Mouse (Mus musculus): ENCODE measurements at regions not wholly inside any gene's neighbourhood (a gene's known extent, or its start where the extent isn't known, plus 50 kb on each side); places are given as distances from the start of the nearest gene placed in this dataset.

DNA sequence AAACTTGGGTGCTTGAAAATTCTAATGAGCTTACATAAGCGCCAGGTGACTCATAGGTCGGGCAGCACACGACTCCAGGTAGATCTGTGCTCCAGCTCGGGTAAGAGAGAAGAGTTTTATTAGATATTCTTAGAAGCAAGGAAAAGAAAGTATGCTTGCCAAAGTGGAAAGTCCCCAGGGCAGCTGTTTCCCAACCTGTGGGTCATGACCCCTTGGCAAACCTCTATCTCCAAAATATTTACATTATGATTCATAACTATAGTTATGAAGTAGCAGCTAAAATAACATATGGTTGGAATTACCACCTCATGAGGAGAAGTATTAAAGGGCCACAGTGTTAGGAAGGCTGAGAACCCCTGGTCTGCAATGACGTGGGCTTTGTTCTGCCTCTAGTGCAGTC is 206.4 kb downstream of the Rpap3 start:
- Histone ChIP-seq H3K27ac (no peak overlapping the region), H3K4me1 (no peaks in the 10 kb centered on the region), H3K36me3 (no peaks in the 10 kb centered on the region), H3K27me3 (no peaks in the 10 kb centered on the region), H3K4me3 (no peak overlapping the region), H3K9me3 (no peaks in the 10 kb centered on the region), H3K9ac (no peak overlapping the region), H3K4me2 (no peak overlapping the region)
- WGBS: 72% methylated on average over 5 of the region's 5 CpGs
- ATAC-seq (ENCODE audit: insufficient number of reproducible peaks, insufficient read depth, low FRiP score, low TSS enrichment, low read depth): no peak

DNA sequence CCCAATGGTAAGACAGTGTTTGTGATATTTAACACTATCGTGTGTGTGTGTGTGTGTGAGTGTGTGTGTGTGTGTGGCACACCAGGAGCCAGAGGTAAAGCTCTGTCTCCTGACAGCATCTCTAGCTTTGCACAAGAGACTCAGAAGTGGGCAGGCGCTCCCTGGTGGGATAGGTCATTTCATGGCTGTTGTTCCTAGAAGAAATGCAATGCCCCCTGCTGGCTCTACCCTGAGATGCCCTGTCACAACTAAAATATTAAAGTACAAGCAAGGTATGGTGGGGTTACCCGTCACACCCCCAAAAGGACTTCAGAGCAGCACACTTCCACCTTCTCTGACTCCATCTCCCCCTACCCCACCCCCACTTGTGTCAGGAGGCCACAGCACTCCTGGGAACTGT is 207.2 kb downstream of the Rpap3 start:
- no peak overlapping the region for H3K4me3 ChIP-seq
- no peak for ATAC-seq (ENCODE audit: insufficient number of reproducible peaks, insufficient read depth, low FRiP score, low TSS enrichment, low read depth)
- no peaks in the 10 kb centered on the region for H3K4me1 ChIP-seq
- H3K27ac ChIP-seq: no peak overlapping the region
- H3K4me2 ChIP-seq: no peak overlapping the region
- no peaks in the 10 kb centered on the region for H3K27me3 ChIP-seq
- 82% methylated on average over 3 of the region's 3 CpGs for WGBS
- H3K9ac ChIP-seq: no peak overlapping the region
- no peaks in the 10 kb centered on the region for H3K9me3 ChIP-seq
- no peaks in the 10 kb centered on the region for H3K36me3 ChIP-seq

DNA sequence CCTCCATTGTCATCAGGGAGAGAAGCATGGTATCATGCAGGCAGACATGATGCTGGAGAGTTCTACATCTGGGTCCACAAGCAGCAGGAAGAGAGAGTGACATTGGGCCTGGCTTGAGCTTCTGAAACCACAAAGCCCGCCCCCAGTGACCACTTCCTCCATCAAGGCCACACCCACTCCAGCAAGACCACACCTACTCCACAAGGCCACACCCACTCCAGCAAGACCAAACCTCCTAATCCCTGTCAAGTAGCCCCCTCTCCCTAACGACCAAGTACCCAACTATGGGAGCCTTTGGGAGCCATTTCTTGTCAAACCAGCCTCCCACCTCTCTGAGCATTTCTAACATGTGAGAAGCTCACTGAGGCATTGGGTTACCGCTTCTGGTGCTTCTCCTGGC is 209.6 kb downstream of the Rpap3 start:
- Histone ChIP-seq H3K4me3 (no peak overlapping the region), H3K9ac (no peak overlapping the region), H3K4me2 (no peak overlapping the region), H3K27ac (no peak overlapping the region), H3K4me1 (no peaks in the 10 kb centered on the region), H3K9me3 (no peaks in the 10 kb centered on the region), H3K36me3 (no peaks in the 10 kb centered on the region), H3K27me3 (no peaks in the 10 kb centered on the region)
- 85% methylated on average over 3 of the region's 3 CpGs for WGBS
- no peak for ATAC-seq (ENCODE audit: insufficient number of reproducible peaks, insufficient read depth, low FRiP score, low TSS enrichment, low read depth)

DNA sequence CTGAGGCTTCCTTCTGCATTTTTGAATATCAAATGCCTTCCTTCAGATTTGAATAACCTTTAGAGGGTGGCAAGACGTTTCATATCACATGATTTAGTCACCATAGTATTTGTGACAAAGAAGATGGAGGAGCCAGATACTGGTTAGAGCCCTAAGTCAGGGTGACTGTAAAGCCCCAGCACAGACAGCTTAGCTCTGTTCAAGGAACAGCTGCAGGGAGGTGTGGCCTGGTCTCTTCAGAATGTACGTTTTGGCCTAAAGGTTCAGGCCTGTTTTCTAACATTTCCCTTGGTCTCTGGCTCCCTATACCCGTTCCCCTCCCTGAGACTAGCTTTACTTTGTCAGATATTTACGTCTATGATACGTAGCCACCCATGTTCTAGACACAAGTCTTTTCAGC is 212.3 kb downstream of the Rpap3 start:
- Histone ChIP-seq H3K9ac (no peak overlapping the region), H3K9me3 (no peaks in the 10 kb centered on the region), H3K4me1 (no peaks in the 10 kb centered on the region), H3K4me2 (no peak overlapping the region), H3K27ac (no peak overlapping the region), H3K36me3 (no peaks in the 10 kb centered on the region), H3K27me3 (no peaks in the 10 kb centered on the region), H3K4me3 (no peak overlapping the region)
- WGBS: 74% methylated on average over 5 of the region's 5 CpGs
- ATAC-seq (ENCODE audit: insufficient number of reproducible peaks, insufficient read depth, low FRiP score, low TSS enrichment, low read depth): no peak

DNA sequence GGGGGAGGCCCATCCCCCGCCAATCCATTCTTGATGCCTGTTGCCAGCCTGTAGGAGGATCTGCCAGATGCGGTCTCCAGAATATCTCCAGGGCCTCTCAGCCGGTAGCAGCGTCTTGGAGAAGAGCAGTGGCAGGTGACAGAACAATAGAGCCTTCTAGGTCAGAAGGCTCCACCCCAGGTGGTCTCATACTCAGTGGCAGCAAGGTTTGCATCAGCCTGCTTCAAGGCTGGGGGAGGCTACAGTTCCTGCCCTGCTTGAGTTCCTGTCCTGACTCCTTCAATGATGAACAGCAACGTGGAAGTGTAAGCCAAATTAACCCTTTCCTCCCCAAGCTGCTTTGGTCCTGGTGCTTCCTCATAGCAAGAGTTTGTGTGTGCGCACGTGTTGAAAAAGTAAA is 213.8 kb downstream of the Rpap3 start:
- no peak overlapping the region for H3K9ac ChIP-seq
- H3K4me3 ChIP-seq: no peak overlapping the region
- H3K27ac ChIP-seq: no peak overlapping the region
- H3K9me3 ChIP-seq: no peaks in the 10 kb centered on the region
- no peaks in the 10 kb centered on the region for H3K4me1 ChIP-seq
- ATAC-seq (ENCODE audit: insufficient number of reproducible peaks, insufficient read depth, low FRiP score, low TSS enrichment, low read depth): no peak
- H3K27me3 ChIP-seq: no peaks in the 10 kb centered on the region
- 71% methylated on average over 7 of the region's 7 CpGs for WGBS
- no peak overlapping the region for H3K4me2 ChIP-seq
- no peaks in the 10 kb centered on the region for H3K36me3 ChIP-seq

DNA sequence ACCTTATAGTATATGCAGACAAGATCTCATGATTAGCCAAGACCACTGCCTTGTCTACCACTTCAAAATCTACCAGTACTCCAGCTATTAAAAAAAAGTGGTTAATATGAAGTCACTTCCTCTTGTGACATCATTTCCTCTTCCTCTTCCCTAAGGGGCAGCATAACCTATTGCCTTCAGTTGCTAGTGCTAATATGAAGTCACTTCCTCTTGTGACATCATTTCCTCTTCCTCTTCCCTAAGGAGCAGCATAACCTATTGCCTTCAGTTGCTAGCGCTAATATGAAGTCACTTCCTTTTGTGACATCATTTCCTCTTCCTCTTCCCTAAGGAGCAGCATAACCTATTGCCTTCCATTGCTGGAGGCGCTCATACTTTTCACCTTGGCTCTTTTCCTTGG is 218.2 kb downstream of the Rpap3 start:
- no peaks in the 10 kb centered on the region for H3K36me3 ChIP-seq
- H3K9ac ChIP-seq: no peak overlapping the region
- H3K4me1 ChIP-seq: no peaks in the 10 kb centered on the region
- WGBS: 95% methylated on average over 2 of the region's 2 CpGs
- no peak overlapping the region for H3K4me2 ChIP-seq
- no peaks in the 10 kb centered on the region for H3K9me3 ChIP-seq
- H3K4me3 ChIP-seq: no peak overlapping the region
- no peak overlapping the region for H3K27ac ChIP-seq
- ATAC-seq (ENCODE audit: insufficient number of reproducible peaks, insufficient read depth, low FRiP score, low TSS enrichment, low read depth): no peak
- no peaks in the 10 kb centered on the region for H3K27me3 ChIP-seq

DNA sequence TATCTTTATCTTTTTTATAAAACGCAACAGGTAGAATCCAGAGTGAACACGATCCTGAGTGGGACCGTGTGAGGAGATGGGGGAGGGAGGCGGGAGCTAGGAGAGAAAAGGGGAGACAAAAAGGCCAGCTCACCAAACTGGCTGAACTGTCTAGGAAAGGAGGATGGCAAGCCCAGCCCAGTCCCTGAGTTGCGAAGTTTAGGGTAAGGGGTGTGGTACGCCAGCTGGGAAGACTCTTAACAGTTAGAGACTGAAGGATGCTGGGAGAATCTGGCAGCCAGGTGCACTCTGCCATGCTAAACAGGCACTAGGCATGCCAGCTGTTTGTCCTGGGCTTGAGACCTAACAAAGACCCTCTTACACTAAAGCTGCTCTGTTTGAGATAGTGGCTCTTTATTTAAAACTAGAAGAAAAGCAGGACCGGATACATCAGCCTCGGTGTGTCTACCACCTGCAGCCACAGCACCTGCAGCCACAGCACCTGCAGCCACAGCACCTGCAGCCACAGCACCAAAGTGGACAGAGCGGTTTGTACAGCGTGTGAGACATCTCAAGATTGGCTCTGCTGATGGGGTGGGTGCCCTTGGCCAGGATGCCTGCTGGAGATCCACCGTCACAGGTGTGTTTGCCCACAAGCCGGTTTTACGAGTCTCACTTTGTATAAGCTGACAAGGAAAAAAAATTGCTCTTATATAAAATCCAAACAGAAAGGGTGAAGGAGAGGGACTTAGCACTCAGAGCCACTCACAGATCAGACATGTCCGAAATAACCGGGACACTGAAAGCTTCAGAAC is 225.1 kb upstream of the Amigo2 start:
- H3K4me2 ChIP-seq: no peak overlapping the region
- ATAC-seq (ENCODE audit: insufficient number of reproducible peaks, insufficient read depth, low FRiP score, low TSS enrichment, low read depth): no peak
- no peak overlapping the region for H3K4me3 ChIP-seq
- WGBS: 83% methylated on average over 15 of the region's 15 CpGs
- no peaks in the 10 kb centered on the region for H3K9me3 ChIP-seq
- no peaks in the 10 kb centered on the region for H3K27me3 ChIP-seq
- H3K9ac ChIP-seq: no peak overlapping the region
- no peak overlapping the region for H3K27ac ChIP-seq
- H3K4me1 ChIP-seq: no peaks in the 10 kb centered on the region
- H3K36me3 ChIP-seq: no peaks in the 10 kb centered on the region

DNA sequence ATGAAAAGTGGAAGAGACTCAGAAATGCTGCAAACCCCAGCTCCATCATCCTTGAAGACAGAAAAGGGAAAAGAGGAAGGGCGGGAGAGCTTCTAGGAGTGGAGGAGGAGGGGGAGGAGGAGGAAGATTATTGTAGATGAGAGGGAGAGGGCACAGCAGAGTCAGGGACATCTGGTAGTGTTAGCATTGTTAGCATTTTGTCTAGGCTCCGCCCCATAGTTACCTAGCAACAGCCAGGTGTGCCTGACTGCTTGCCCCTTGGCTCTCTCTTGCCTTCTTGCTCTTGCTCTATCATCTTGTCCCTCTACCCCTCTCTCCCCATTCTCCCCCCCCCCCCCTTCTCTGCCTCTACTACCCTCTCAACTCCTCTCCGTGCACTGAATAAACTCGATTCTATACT is 224.4 kb upstream of the Amigo2 start:
- ATAC-seq (ENCODE audit: insufficient number of reproducible peaks, insufficient read depth, low FRiP score, low TSS enrichment, low read depth): no peak
- H3K9me3 ChIP-seq: no peaks in the 10 kb centered on the region
- WGBS: 80% methylated on average over 4 of the region's 4 CpGs
- no peak overlapping the region for H3K4me2 ChIP-seq
- no peaks in the 10 kb centered on the region for H3K4me1 ChIP-seq
- no peak overlapping the region for H3K9ac ChIP-seq
- no peak overlapping the region for H3K4me3 ChIP-seq
- H3K27ac ChIP-seq: no peak overlapping the region
- no peaks in the 10 kb centered on the region for H3K27me3 ChIP-seq
- no peaks in the 10 kb centered on the region for H3K36me3 ChIP-seq

DNA sequence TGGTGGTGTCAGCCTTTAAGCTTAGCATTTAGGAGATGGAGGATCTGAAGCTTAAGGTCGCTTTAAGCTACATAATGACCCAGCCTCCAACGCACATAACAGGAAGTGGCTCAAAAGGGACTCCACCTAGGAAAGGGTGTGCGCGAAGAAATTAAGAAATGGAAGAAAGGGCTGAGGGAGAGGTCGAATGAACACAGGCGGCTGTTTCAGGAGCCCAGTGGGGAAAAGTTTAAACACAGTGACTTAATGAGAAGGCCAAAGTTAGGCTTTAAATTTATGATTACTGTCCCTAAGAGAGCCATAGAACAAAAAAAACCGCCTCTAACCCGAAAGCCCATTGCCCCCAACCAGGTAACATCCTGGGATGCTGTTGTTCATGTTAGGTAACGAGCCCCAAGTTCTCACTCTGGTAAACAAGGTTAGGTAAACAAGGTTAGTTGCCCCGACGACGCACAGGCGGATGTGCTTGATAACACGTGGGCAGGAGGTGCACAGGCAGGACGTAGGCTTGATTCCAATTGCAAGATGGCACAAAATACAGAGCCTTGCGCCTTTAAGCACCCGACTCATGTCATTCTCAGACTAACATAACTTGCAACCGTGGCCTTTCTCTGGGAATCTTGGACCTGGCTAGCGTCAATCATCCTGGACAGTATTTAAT is 222.7 kb upstream of the Amigo2 start:
- Histone ChIP-seq H3K27ac (no peak overlapping the region), H3K4me2 (no peak overlapping the region), H3K4me1 (no peaks in the 10 kb centered on the region), H3K27me3 (no peaks in the 10 kb centered on the region), H3K9ac (no peak overlapping the region), H3K9me3 (no peaks in the 10 kb centered on the region), H3K4me3 (no peak overlapping the region), H3K36me3 (no peaks in the 10 kb centered on the region)
- ATAC-seq (ENCODE audit: insufficient number of reproducible peaks, insufficient read depth, low FRiP score, low TSS enrichment, low read depth): no peak
- 86% methylated on average over 19 of the region's 19 CpGs for WGBS

DNA sequence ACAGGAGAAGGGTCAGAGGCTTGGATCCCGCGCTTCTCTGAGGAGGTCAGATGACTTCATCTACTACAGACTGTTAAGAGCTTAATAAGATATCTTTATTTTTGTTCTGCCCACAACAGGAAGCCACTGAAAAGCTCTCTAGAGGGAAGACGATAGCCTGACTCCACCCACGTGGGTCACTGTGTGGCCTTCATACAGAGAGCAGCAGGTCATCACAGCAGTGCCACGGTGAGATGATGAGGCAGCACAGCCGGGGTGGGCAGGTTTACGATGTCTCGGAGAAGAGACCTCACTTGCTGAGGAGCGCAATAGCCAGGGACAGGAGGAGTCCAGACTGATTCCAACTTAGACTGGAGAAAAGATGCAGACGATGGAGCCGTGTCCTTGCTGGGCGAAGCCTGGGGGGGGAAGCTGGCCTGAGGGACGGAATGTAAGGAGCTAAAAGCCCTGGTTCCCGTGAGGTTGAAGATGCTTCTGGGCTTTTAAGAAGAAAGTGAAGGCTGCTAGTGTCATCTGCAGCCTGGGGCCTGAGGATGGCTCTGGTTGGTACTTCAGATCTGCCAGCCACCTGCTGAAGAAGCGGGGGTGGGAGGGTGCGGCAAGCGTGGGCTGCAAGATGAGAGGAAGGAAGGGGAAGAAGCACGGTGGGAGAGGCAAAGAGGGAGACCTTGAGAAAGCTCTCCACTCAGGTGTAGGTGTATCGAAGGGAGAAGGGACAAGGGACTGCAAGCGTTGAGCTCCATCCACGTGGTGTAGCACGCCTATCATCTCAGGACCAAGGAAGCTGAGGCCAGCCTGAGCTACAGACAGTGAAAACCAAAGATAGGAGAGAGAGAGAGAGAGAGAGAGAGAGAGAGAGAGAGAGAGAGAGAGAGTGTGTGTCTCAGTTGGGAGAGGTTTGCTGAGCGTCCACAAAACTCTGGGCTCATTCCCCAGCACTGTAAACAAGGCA is 221.9 kb upstream of the Amigo2 start:
- H3K9me3 ChIP-seq: no peaks in the 10 kb centered on the region
- no peak overlapping the region for H3K27ac ChIP-seq
- no peaks in the 10 kb centered on the region for H3K36me3 ChIP-seq
- no peak overlapping the region for H3K4me3 ChIP-seq
- no peak overlapping the region for H3K4me2 ChIP-seq
- no peaks in the 10 kb centered on the region for H3K27me3 ChIP-seq
- H3K4me1 ChIP-seq: no peaks in the 10 kb centered on the region
- H3K9ac ChIP-seq: no peak overlapping the region
- WGBS: 81% methylated on average over 23 of the region's 23 CpGs
- ATAC-seq (ENCODE audit: insufficient number of reproducible peaks, insufficient read depth, low FRiP score, low TSS enrichment, low read depth): no peak

DNA sequence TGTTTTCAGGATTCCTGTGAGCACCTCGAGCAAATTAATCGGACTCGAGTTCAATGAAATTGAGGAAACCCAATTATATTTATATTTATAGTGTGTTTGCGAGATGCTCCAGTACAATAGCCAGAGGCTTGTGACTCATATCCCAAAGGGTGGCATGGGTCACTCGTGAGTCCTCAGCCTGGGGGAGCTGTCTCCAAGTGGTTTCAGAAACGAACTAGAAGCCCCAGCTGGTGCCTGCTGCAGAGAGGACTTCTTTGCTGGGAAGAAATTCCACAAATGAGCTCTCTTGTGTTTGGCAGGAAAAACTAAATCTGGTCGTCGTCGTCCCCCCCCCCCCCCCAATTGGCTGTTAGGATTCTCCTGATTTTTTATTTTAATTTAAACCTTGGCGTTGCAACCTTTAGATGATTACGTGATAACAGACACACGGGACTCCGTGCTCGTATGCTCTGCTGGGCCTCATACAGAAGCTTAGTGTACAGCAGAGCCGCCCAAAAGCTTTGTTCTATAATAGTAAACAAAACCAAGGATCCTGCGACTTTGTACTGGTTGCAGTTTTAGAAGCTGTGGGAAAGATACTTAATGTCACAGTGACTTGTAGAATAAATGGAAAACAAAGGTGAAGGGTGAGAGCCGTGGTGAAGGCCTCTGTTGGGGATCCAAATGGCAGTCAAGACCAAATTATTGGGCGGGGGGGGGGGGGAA is 220.8 kb upstream of the Amigo2 start:
- Histone ChIP-seq H3K4me1 (no peaks in the 10 kb centered on the region), H3K4me2 (no peak overlapping the region), H3K4me3 (no peak overlapping the region), H3K9me3 (no peaks in the 10 kb centered on the region), H3K36me3 (no peaks in the 10 kb centered on the region), H3K27ac (no peak overlapping the region), H3K9ac (no peak overlapping the region), H3K27me3 (no peaks in the 10 kb centered on the region)
- WGBS: 83% methylated on average over 17 of the region's 18 CpGs
- no peak for ATAC-seq (ENCODE audit: insufficient number of reproducible peaks, insufficient read depth, low FRiP score, low TSS enrichment, low read depth)
